Mouse (Mus musculus) G1E (cell line): ENCODE measurements around the gene Gda. TPM values are rescaled to one million over a fixed set of nuclear protein-coding genes. Genes with fewer than 3 reads are reported as not detected.

ENCODE experiments used
- ATAC-seq: 2 replicates; pipeline ENCODE4 v1.8.0; 2016; ENCODE audit warnings: mild to moderate bottlenecking; ENCODE audit not compliant: insufficient number of reproducible peaks, poor library complexity, low FRiP score, severe bottlenecking; ENCODE audit errors: extremely low read depth
- DNase-seq: peaks from one replicate; pipeline ENCODE4 v3.0.0; 2012; ENCODE audit warnings: low spot score
- H3K27me3 ChIP-seq: 2 replicates; pipeline ENCODE4 v1.6.1; 2012; ENCODE audit warnings: mild to moderate bottlenecking, low read length, inconsistent platforms; ENCODE audit not compliant: insufficient read depth
- H3K36me3 ChIP-seq: replicated peaks from 2 replicates; pipeline ENCODE3; 2012; ENCODE audit warnings: mild to moderate bottlenecking, inconsistent platforms
- H3K4me1 ChIP-seq: 2 replicates; pipeline ENCODE4 v1.6.1; 2012; ENCODE audit warnings: low read depth, low read length, inconsistent platforms, mixed read lengths; ENCODE audit not compliant: insufficient read depth
- H3K4me3 ChIP-seq: 2 replicates; pipeline ENCODE4 v1.5.1; 2012; ENCODE audit warnings: low read depth, mild to moderate bottlenecking, inconsistent platforms, low read length, moderate library complexity, mixed read lengths
- H3K9me3 ChIP-seq: replicated peaks from 2 replicates; pipeline ENCODE4 v1.6.1; 2012; ENCODE audit warnings: inconsistent platforms
- CTCF ChIP-seq: IDR thresholded peaks from 2 replicates; pipeline ENCODE4 v1.5.1; 2012; ENCODE audit warnings: low read depth, low read length, inconsistent platforms, mixed read lengths
- GATA1 ChIP-seq: IDR thresholded peaks from 2 replicates; pipeline ENCODE4 v1.6.1; 2012; ENCODE audit warnings: borderline replicate concordance, low read length, inconsistent platforms, mixed read lengths
- GATA2 ChIP-seq: IDR thresholded peaks from 2 replicates; pipeline ENCODE4 v1.6.1; 2012; ENCODE audit warnings: low read depth, low read length, inconsistent platforms, borderline replicate concordance
- POLR2AphosphoS5 ChIP-seq: IDR thresholded peaks from 2 replicates; pipeline ENCODE4 v1.6.1; 2012; ENCODE audit warnings: low read depth, low read length, inconsistent platforms; ENCODE audit not compliant: insufficient replicate concordance
- TAL1 ChIP-seq: conservative IDR thresholded peaks from 2 replicates; pipeline ENCODE4 v1.6.1; 2012; ENCODE audit warnings: low read depth, low read length, inconsistent platforms, mixed read lengths
- polyA plus RNA-seq: library from polyadenylated mRNA; stranded (reverse); fragments of >175 nt; gene quantifications from 2 replicates; pipeline ENCODE4 v1.2.3, GENCODE M21; 2012
- total RNA-seq, 2 experiments: library from RNA; stranded (forward) in 1 of 2; stranded (reverse) in 1 of 2; fragments of 200-1000 nt in 1 of 2; fragments of >200 nt in 1 of 2; fragmentation: Nextera tagmentation in 1 of 2; gene quantifications; 2 replicates each; pipeline ENCODE4 v1.2.3; 2014 to 2017

Gda gene
- total and polyA plus RNA-seq, 3 experiments: 1.7 to 21.0 (median 6.0) TPM

DNA sequence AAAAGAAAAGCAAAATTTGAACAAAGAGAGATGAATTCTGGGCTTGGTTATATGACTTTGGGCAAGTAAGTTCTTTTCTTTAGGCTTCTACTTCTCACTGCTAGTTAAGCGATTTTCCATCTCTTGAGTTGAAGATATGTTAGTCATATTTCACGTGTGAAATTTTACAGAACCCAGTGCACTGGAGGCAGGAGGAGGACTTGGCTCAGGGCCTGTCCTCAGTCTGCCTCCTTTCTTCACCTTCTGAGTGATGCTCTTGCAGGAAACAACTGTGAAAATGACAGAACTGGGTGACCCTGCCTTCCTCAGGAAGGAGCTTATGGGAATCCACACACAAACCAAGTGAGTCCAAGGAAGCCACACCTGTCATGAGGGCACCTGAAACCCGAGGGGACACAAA is 57.9 kb downstream of the Gda start:
- Histone ChIP-seq H3K9me3 (no peaks in the 10 kb centered on the region), H3K4me3 (no peak overlapping the region), H3K4me1 (peaks cover 39% of the 10 kb centered on the region), H3K36me3 (peaks cover 26% of the 10 kb centered on the region), H3K27me3 (no peaks in the 10 kb centered on the region)
- DNase-seq (no peak), ATAC-seq (no peak)
- no peak for TF ChIP-seq POLR2AphosphoS5
- no peak for TF ChIP-seq TAL1
- TF ChIP-seq CTCF: no peak
- TF ChIP-seq GATA2: no peak
- no peak for TF ChIP-seq GATA1

- ATAC-seq (peak; percentile 69), DNase-seq (no peak)
- Histone ChIP-seq H3K36me3 (peaks cover 15% of the 10 kb centered on the region), H3K4me3 (no peak overlapping the region), H3K27me3 (no peaks in the 10 kb centered on the region), H3K4me1 (peaks cover 47% of the 10 kb centered on the region), H3K9me3 (no peaks in the 10 kb centered on the region)
- peak; percentile 75 for TF ChIP-seq TAL1
- TF ChIP-seq GATA1: no peak
These were observed 64.1 kb downstream of the Gda start for GRCm38 (mm10) chr19:21409178-21409577.

- DNase-seq (no peak), ATAC-seq (no peak)
- no peak overlapping the region for H3K4me3 ChIP-seq
- H3K4me1 ChIP-seq: peaks cover 51% of the 10 kb centered on the region
- H3K27me3 ChIP-seq: no peaks in the 10 kb centered on the region
- no peaks in the 10 kb centered on the region for H3K9me3 ChIP-seq
- peaks cover 15% of the 10 kb centered on the region for H3K36me3 ChIP-seq
- TF ChIP-seq TAL1 (no peak), GATA1 (no peak), POLR2AphosphoS5 (no peak), GATA2 (no peak), CTCF (no peak)
These were observed 65.9 kb downstream of the Gda start for GRCm38 (mm10) chr19:21407363-21407762.

DNA sequence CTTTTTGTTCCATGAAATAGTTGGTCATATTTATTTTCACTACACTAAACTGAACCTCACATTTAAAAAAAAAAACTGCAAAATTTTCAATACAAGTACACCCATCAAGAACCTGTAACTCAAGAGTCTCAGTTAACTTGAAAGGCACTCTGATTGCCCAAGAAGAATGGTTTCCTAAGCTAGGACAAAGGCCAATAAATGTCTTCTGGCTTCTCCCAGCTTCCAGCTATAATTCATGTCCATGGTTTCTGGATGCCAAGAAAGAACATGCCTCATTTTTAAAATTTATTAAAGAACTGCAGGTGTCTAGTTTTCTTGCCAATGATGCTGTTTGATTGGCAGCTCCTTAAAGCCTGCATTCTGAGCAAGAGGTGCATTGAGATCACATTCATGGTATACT is 75.3 kb downstream of the Gda start:
- H3K27me3 ChIP-seq: no peaks in the 10 kb centered on the region
- DNase-seq: no peak
- H3K4me3 ChIP-seq: no peak overlapping the region
- TF ChIP-seq GATA2: no peak
- no peak for TF ChIP-seq POLR2AphosphoS5
- no peak for TF ChIP-seq GATA1
- no peak for TF ChIP-seq CTCF
- no peak for TF ChIP-seq TAL1
- H3K36me3 ChIP-seq: peaks cover 28% of the 10 kb centered on the region
- ATAC-seq: no peak
- H3K4me1 ChIP-seq: peaks cover under 1% of the 10 kb centered on the region; the same call in 1 of the 2 replicates
- no peaks in the 10 kb centered on the region for H3K9me3 ChIP-seq

- no peak for ATAC-seq
These were observed 76.9 kb downstream of the Gda start for GRCm38 (mm10) chr19:21396364-21396763.

DNA sequence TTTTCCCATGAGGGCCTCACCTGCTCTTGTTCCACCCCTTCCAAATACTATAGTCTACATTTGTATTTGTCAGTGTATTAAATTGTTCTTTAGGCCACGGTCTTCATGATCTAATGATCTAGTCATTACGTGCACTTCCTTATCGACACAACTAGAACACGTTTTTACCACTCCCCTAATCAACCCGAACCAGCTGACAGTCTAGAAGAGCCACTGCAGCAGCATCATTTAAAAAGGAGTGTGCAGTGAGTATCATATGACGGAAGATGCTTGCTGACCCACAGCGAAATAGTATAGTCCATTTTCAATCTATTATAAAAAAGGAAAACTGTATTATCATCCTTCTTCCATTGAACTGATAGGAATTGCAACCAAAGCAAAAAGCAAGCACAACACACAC is 82.3 kb downstream of the Gda start:
- ATAC-seq: no peak

More at GRCm38 (mm10) chr19:21396364-21396763, 76.9 kb downstream of the Gda start:
- H3K9me3 ChIP-seq: no peaks in the 10 kb centered on the region
- H3K36me3 ChIP-seq: peaks cover 30% of the 10 kb centered on the region
- peaks cover 9% of the 10 kb centered on the region for H3K4me1 ChIP-seq
- no peaks in the 10 kb centered on the region for H3K27me3 ChIP-seq
- no peak overlapping the region for H3K4me3 ChIP-seq
- DNase-seq: no peak
- no peak for TF ChIP-seq POLR2AphosphoS5

DNA sequence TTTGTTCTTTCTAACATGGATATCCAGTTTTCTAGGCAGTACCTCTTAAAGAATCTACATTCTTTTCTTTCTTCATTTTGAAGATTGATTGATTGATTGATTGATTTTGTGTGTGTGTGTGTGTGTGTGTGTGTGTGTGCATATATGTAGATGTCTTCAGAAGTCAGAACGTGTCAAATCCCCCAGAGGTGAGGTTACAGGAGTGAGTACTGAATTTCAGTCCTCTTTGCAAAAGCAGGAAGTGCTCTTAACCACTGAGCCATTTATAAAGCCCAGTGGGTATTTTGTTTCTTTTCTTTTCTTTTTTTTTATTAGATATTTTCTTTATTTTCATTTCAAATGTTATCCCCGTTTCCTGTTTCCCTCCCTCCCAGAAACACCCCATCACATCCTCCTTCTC is 86.4 kb downstream of the Gda start:
- ATAC-seq (no peak), DNase-seq (no peak)
- H3K9me3 ChIP-seq: peaks cover 3% of the 10 kb centered on the region; the same call in 1 of the 2 replicates
- no peaks in the 10 kb centered on the region for H3K27me3 ChIP-seq
- TF ChIP-seq GATA2 (no peak), POLR2AphosphoS5 (no peak), TAL1 (no peak), CTCF (no peak), GATA1 (no peak)
- H3K4me3 ChIP-seq: no peak overlapping the region
- peaks cover 53% of the 10 kb centered on the region for H3K4me1 ChIP-seq
- H3K36me3 ChIP-seq: peaks cover under 1% of the 10 kb centered on the region

More for the DNA sequence above, 82.3 kb downstream of the Gda start:
- H3K4me3 ChIP-seq: no peak overlapping the region
- peaks cover 36% of the 10 kb centered on the region for H3K4me1 ChIP-seq
- H3K27me3 ChIP-seq: no peaks in the 10 kb centered on the region
- 0 out of 2 replicates have a peak, but pooled peaks have one; percentile 13 for TF ChIP-seq TAL1
- TF ChIP-seq GATA2: no peak
- no peak for TF ChIP-seq POLR2AphosphoS5
- no peak for DNase-seq
- H3K9me3 ChIP-seq: peaks cover 3% of the 10 kb centered on the region; the same call in 1 of the 2 replicates
- peaks cover 13% of the 10 kb centered on the region for H3K36me3 ChIP-seq
